Mouse (Mus musculus) mouse trophoblast stem cell (cell line): Measurements from ENCODE around the gene Pigp.
"Not testable (repeated sequence)": the region's sequence is repeated elsewhere in the genome, so short reads cannot be mapped to it uniquely, and the experiment has no call there.

Source experiments
- in situ Hi-C, 2 experiments: fragments of 300-500 bp; cut with MseI, MboI; formaldehyde crosslinking; loops; 2 replicates in 1 of 2; 3 replicates in 1 of 2; pipeline ENCODE4 v1.15.1; 2025

Pigp gene

GRCm38 (mm10) chr16:94358091-94358490 is 13.6 kb downstream of the Pigp start:
- in situ Hi-C loops = no loop called here

- in situ Hi-C loops = no loop called here
Measured at GRCm38 (mm10) chr16:94356776-94357494, 14.7 kb downstream of the Pigp start.

DNA sequence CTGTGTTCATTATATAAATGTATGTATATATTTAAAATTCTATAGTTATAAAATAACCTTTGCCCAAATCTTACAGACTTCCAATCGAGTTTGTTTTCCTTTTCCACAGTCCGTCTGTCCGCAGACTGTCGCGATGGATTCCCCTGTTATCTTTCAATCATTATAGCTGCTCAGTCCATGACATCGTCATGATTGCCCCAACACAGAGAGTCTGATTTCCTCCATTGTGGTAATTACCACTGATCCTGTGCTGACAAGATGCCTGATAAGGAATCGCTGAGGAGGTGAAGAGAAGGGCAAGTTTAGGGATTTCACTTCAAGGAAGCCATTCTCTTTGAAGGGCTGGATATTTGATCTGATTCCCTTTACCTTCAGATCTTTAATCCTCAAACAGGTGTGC is 15.6 kb downstream of the Pigp start:
- in situ Hi-C loops = no loop called here

DNA sequence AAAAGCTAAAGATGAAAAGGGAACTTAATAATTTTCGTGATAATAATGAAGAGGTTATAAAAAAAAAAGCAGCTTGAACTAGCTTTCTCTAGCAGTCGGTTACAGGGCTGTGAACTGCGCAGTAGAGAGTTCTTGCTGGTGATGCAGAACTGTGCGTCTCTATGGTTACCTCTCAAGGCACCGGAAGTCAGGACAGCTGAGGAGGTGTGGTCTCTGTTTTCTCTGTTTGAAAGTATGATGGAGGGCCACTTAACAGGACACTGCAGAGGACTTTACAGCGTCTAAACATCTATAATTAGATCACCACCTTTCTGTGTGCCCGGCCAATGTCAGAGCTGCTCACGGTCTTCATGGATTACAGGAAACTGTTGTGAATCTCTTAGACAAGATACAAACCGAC is 17.2 kb downstream of the Pigp start:
- in situ Hi-C loops = no loop called here

DNA sequence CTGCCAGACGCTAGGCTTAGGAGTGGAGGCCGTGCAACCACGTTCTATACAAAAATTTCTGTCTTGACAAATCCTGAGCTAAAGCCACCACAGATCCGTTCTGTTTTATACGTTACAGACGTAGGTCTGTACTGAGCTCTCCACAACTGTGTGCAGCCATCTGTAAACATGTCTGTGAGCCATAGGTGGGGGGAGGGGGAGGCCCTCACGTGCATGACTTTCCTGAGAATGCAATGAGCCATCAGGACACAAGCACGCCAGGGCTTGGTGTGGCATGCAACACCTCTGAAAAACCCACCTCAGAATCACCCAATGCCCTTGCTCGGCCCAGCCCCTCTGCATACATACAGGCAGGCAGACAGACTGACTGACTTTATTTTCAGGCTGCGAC is 21.4 kb downstream of the Pigp start:
- in situ Hi-C loops = no loop called here

DNA sequence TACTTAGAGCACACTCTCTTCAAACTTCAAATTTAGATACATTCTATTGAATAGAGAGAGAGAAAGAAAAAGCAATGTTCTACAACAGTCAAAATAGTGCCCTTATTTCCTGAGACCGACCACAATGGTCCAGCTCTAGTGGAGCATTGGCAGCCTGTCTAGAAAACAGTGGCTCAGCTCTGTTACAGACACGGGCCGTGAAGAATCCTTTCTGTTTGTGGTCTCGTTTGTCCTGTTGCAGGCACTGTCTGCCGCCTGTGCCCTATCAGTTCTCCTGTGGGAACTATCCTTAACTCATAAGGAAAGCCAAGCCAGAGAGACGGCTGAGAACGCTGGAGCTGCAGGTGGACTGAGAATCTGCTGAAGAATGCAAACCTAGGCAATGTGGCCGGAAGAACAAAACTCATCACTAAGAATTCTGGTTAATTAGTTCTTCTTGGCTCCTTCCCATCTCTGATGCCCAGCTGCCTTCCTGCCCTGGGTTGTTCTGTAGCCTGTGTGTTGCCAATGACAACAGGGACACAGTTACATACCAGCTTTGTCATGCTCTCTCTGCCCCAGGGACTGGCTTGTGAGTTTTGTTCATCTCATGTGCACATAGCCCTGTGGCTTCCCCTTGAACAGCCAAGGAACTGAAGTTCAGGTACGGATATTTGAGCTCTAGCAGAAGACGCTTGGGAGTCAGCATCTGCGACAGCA is 21.9 kb downstream of the Pigp start:
- in situ Hi-C loops = no loop called here

DNA sequence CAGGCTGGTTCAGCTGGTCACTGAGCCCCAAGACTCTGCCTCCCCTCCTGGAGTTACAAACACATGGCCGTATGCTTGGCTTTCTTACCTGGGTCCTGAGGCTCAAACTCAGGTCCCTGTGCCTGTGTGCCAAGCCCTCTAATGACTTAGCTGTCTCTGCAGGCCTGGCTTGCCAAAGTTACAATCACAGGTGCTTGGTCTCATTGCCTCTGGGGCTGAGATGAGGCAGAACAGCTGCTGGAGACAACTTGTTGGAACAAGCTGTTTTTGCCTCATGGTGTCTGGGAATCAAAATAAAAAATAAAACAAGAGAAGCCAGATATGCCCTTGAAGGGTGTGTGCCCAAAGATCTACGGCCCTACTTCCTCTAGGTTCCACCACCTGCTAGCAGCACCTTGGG is 22.9 kb downstream of the Pigp start:
- in situ Hi-C loops = no loop called here

GRCm38 (mm10) chr16:94347080-94347731 is 24.4 kb downstream of the Pigp start:
- in situ Hi-C loops = no loop called here

DNA sequence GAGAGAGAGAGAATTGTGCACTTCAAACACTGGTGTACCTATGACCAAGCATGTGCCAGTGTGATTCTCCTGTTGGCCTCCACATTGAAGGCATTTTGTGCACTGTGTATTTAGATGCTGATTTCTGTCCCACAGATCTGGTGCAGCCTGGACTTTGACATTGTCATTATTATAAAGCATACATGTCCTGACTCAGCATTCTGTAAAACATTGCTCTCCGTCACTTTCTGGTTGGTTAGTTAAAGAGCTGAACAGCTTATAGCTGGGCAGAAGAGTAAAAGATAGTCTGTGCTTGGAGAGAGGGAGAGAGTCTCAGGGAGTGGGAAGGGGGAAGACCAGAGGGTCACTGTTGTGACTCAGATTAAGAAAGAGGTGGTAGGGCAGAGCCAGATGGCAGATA is 25.9 kb downstream of the Pigp start:
- in situ Hi-C loops = no loop called here

DNA sequence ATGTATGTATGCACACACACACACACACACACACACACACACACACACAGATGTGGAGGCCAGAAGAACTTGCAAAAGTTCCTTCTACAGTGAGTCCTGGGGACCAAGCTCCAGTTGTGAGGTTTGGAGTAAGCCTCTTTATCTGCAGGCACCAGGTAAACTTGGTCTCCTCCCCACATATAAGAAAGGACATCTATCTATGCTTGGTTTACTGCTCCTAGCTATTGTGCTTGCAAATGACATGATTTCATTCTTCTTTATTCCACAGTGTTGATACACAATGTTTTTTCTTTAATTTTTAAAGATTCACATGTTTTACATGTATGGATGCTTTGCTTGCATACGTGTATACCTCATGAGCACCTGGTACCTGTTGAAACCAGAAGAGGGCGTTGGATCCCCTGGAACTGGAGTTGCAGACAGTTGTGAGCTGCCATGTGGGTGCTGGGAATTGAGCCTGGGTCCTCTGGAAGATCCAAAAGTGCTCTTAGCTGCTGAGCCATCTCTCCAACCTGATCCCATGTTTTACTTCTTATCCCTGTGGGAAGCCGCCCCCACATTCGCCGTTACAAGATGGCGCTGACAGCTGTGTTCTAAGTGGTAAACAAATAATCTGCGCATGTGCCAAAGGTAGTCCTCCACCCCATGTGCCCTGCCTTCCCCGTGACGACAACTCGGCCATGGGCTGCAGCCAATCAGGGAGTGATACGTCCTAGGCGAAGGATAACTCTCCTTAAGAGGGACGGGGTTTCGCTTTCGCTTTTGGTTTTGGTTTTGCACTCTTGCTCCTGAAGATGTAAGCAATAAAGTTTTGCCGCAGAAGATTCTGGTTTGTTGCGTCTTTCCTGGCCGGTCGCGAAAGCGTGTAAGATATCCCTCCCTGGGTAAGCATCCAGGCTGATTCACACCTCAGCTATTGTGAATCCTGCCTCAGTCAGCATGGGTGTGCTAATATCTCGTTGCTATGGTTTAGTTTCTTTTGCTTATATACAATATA is 32.2 kb downstream of the Pigp start:
- in situ Hi-C loops = not testable (repeated sequence)

- in situ Hi-C loops = no loop called here
Measured at GRCm38 (mm10) chr16:94335656-94336055, 36.0 kb downstream of the Pigp start.

- in situ Hi-C loops = no loop called here
Measured at GRCm38 (mm10) chr16:94331886-94332252, 39.8 kb downstream of the Pigp start.

DNA sequence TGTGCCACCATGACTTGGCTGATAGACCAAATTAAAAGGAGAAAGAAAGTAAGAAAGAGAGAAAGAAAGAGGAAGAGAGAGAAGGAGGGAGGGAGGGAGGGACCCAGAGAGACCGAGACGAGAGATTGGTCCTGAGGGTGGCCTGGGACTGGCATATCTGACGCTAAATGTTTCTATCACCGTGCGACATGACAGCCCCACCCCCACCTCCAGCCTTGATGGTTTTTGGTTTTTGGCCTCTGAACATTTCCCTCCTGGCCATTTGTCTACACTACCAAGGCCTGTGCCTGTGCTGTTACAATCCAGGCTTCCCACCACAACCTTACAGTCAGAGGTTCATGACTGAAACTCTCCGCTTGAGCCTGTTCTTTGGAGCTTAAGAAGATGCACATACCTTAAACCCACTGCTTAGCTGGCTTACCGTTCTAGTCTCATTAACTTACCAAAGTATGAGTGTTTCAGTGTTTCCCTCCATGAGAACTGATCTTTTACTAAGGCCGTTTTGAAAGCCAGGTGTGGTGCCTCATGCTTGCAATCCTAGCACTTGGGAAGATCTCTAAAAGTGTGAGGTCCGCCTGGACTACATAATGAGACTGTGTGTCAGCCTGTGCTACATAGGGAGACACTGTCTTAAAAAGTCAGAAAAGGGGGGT is 40.3 kb downstream of the Pigp start:
- in situ Hi-C loops = no loop called here

GRCm38 (mm10) chr16:94330429-94330828 is 41.2 kb downstream of the Pigp start:
- in situ Hi-C loops = no loop called here

GRCm38 (mm10) chr16:94328881-94329867 is 42.5 kb downstream of the Pigp start:
- in situ Hi-C loops = no loop called here

DNA sequence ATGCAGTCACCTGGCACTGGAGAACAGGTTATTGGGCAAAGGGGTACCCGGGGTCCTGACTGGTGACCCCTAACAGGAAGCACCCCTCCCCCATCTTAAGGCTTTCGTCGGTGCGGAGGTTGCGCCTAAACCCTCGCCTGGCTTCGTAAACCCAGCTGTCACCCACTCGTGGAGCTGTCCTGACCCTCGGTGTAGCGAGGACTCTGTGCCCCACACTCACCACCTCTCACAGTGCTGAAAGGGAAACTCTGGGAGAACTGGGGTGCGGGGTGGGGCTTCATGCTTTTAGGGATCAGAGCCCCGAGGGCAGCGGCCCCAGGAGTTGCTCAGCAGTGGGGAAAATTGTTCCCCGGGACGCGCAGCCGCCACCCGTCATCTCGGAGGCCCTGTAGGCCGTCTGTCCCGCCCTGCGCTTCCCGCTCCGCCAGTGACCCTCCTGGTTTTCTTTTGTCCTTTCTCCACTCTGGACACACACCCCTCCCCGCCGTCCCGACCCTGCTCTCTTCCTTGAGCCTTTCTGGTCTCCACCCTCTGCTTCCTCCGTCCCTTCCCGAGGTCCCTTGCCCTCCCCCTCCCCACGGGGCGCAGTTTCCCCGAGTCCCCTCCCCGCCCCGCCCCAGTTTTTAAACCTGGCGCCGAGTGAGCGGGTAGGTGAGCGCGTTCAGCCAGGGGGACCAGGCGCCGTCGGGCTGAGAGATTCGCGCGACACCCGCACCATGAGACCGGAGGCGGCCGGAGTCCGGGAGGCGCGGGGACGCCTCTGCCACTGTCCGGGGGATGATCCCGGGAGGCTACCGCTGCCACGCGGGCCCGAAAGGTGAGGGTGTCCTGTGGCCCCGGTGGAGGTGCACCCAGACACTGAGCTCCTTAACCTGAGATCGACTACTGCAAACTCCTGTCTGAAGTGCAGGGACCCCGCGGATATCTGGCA is 43.6 kb downstream of the Pigp start, which contains the start of gene Ripply3:
Gene Ripply3 (plus strand): TSS at position 640 of the 931 bp plus-strand sequence.
- in situ Hi-C loops = no loop called here

DNA sequence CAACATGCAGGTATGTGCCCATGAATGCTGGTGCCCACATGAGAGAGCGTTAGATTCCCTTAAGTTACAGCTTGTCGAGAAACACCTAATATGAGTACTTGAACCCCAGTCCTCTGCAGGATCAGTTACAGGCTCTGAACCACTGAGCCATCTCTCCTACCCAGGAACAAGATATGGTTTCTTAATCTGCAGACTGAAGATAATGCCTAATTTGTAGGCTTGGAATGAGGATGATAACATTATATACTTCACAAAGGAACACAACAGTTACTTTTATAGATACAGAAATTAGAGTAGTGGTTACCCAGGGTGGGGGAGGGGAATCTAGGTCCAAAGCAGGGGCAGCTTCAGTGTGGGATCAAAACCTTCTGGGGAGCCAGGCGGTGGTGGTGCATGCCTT is 45.6 kb downstream of the Pigp start:
- in situ Hi-C loops = no loop called here

DNA sequence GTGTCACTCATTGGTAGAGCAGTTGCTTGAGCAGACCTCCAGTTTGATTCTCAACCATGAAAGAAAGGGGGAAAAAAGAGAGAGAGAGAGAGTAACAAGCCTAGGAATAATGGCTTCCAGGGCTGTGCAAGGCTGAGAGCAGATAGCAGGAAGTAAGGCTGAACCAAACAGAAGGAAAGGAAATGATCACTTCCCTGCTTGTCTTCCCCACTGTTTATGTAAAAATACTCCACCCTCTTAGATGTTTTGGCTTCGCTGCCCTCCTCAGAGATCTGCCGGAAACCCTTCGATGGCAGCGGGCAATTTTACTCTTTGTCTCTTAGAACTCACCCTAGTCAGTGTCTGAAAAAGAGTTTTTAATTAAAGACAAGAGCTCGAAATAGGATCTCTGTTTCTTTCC is 48.0 kb downstream of the Pigp start:
- in situ Hi-C loops = loop anchor here in 1 of 2 experiments (5.0 kb wide), 1 partner anchor 51 kb away; no protein-coding TSS in a partner anchor

DNA sequence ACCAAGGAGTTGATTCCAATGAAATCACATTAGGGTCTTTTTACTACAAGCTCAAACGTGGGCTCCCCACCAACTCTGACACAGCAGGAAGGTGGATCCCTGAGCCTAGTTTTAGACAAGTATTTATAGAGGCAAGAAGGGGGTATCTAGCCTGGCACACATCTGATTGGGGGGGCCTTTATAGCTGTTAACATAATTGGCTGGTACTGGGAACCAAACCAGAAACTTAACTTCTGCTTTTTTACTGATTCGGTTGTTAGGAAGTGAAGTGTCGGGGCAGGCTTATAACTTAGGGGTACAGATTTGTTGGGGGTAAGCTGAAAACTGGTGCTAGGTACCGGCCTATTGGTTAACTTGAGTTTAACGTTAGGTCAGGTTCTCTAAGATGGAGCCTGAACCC is 51.4 kb downstream of the Pigp start:
- in situ Hi-C loops = loop anchor here in 1 of 2 experiments (5.0 kb wide), 1 partner anchor 48 kb away; no protein-coding TSS in a partner anchor
